Mouse (Mus musculus) intestine, embryonic 14.5 days (tissue): ENCODE results near the gene Atoh7. TPM values are rescaled to one million over a fixed set of nuclear protein-coding genes. Genes with fewer than 3 reads are reported as not detected.

Experiments
- ATAC-seq: fragments of 200-750 bp; cut with Nextera tagmentation; replicated peaks from 2 replicates; pipeline ENCODE4 v1.8.0; 2017; ENCODE audit warnings: low read depth, moderate number of reproducible peaks, moderate TSS enrichment, moderate library complexity; ENCODE audit not compliant: low FRiP score, low TSS enrichment
- DNase-seq: peaks from one replicate; pipeline ENCODE4 v3.0.0-alpha.2; 2018; ENCODE audit warnings: low spot score
- H3K27ac ChIP-seq: fragments of 300-500 bp; sonication (generic); 2 replicates; pipeline ENCODE4 v1.5.1; 2014; ENCODE audit warnings: low read depth, mild to moderate bottlenecking, control low read depth
- H3K27me3 ChIP-seq: fragments of 300-500 bp; sonication (generic); replicated peaks from 2 replicates; pipeline ENCODE4 v1.6.1; 2014; ENCODE audit warnings: low read length, control low read depth; ENCODE audit not compliant: control insufficient read depth, insufficient read depth
- H3K36me3 ChIP-seq: fragments of 300-500 bp; sonication (generic); 2 replicates; pipeline ENCODE4 v1.6.1; 2014; ENCODE audit warnings: low read length, control low read depth; ENCODE audit not compliant: control insufficient read depth, insufficient read depth
- H3K4me1 ChIP-seq: fragments of 300-500 bp; sonication (generic); replicated peaks from 2 replicates; pipeline ENCODE4 v1.6.1; 2014; ENCODE audit warnings: low read length, control low read depth, mixed read lengths; ENCODE audit not compliant: control insufficient read depth, insufficient read depth
- H3K4me2 ChIP-seq: fragments of 300-500 bp; sonication (generic); 2 replicates; pipeline ENCODE4 v1.6.1; 2014; ENCODE audit warnings: low read length
- H3K4me3 ChIP-seq: fragments of 300-500 bp; sonication (generic); 2 replicates; pipeline ENCODE4 v1.5.1; 2014; ENCODE audit warnings: low read depth, low read length, control low read depth, mixed read lengths
- H3K9ac ChIP-seq: fragments of 300-500 bp; sonication (generic); 2 replicates; pipeline ENCODE4 v1.6.1; 2014; ENCODE audit warnings: mild to moderate bottlenecking, low read length
- H3K9me3 ChIP-seq: fragments of 300-500 bp; sonication (generic); 2 replicates; pipeline ENCODE4 v1.6.1; 2016; ENCODE audit warnings: low read length, control low read depth; ENCODE audit not compliant: control insufficient read depth
- WGBS: fragments of 180-500 bp; shearing (Covaris S2); extraction: QIAGEN DNeasy Blood & Tissue Kit; methylation state at CpG from one replicate; pipeline ENCODE4 v1.1.7; 2014; 5-methylcytosine and 5-hydroxymethylcytosine counted together
- polyA plus RNA-seq: library from polyadenylated mRNA; unstranded; fragments of >200 nt; fragmentation: Nextera tagmentation; extraction: Ambion mirVana; gene quantifications from 2 replicates; pipeline ENCODE4 v1.2.1, GENCODE M21; 2014

Atoh7 gene
- polyA plus RNA-seq, 1 experiment from 2014 or later: 0.11 TPM

DNA sequence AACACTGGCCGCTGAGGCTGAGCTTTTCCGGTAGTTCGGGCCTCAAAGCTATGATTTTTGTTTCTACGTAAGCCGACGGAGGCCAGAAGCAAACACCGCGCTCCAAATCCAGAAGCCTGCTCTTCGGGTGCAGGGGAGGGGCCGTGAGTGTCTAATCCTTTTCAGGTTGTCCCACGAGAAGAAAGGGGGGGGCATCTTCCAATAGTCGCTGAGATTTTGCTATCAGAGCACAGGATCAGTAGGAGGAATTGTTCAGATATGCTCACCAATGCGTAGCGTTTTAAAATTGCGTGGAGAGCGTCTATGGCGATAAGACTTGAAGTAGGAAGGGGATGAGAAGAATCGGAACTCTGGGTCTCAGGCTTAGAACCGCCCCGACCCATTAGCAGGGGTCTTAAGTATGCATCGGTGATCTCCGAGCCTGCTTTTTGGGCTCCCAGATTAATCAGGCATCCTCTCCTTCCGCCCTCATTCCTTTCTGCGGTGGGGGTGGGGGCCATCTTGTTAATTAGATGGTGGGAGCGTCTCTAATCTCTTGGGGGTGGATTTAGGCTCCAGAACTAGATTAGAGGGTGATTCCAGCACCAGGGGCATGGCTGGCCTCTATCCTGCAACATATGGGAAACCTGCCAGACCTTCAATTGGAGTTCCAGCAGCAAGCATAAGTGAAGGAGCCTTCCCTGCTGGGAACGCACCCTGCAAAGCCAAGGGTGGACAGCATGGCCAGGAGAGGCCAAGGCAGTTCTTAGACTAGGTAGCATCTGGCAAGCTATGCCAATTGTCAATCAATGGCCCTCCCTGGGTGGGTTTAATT lies 9.5 kb upstream of the Atoh7 start:
- Histone ChIP-seq H3K27ac (no peak overlapping the region), H3K27me3 (no peaks in the 10 kb centered on the region), H3K4me1 (no peaks in the 10 kb centered on the region), H3K4me2 (peak overlapping the region; percentile 51), H3K36me3 (no peaks in the 10 kb centered on the region), H3K9me3 (no peaks in the 10 kb centered on the region), H3K9ac (peak overlapping the region; percentile 32; the same call in 1 of the 2 replicates), H3K4me3 (peak overlapping the region; percentile 30)
- ATAC-seq: no peak
- DNase-seq: peak; percentile 55
- WGBS: 7% methylated on average over 26 of the region's 26 CpGs

DNA sequence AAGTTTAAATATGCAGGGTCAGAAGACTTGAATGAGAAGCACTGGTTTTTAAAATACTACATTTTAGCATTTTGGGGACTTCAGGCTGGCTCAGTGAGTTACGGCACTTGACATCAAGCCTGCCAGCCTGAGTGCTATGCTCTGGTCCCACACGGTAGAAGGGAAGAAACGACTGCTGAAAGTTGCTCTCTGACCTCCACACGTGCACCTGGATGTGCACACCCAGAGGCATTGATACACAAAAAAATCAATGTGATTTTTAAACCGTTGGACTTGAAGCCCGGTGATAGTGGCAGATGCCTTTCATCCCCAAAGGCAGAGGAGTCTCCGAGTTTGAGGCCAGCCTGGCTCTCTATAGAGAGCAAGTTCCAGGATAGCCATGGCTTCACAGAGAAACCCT lies 7.5 kb upstream of the Atoh7 start:
- no peaks in the 10 kb centered on the region for H3K36me3 ChIP-seq
- ATAC-seq: no peak
- DNase-seq: no peak
- H3K9ac ChIP-seq: no peak overlapping the region
- no peaks in the 10 kb centered on the region for H3K27me3 ChIP-seq
- H3K4me1 ChIP-seq: no peaks in the 10 kb centered on the region
- 58% methylated on average over 7 of the region's 7 CpGs for WGBS
- no peak overlapping the region for H3K4me3 ChIP-seq
- no peak overlapping the region for H3K4me2 ChIP-seq
- no peak overlapping the region for H3K27ac ChIP-seq
- no peaks in the 10 kb centered on the region for H3K9me3 ChIP-seq

DNA sequence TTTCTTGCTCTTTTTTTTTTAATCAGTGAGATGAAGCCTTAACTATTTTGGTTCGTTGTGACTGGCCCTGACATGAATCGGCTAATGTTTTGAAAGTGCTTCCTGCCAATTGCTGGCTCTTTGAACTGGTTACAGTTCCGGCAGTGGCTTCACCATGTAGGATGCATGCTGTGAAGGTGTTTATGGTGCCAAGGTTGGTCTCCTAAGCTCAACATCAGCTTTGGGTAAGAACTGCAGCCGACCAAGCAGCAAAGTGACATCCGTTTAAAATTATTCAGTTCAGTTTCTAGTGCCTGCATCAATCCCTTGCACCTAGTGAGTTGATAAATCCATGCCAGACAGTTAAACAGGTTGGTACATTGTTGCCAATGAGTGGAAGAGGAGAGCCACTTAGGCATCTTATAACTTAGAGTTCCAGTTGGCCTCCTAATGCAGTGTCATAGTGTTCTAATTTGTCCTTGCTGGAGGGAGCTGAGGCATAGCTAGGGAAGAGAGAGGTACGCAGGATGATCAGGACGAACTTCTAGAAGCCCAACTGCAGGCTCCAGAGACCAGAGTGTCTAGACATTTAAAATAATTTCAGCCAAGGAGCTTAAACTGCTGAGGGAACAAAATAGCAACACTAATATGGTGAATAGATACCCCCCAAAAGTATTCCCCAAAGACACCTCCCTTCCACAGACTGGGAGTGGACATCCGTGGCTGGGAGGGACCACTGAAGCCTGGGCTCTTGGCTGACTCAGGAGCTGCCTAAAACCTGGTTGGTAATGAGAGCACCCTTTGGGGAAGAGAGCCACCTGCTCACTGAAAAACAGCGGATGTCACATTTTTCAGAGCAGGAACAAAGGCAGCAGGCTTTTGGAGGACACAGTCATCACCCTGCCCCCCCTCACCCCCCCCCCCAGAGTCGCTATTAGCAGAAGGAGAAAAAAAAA lies 6.6 kb upstream of the Atoh7 start:
- Histone ChIP-seq H3K27ac (no peak overlapping the region), H3K27me3 (peaks cover 5% of the 10 kb centered on the region; the same call in 1 of the 2 replicates), H3K4me2 (no peak overlapping the region), H3K9ac (no peak overlapping the region), H3K9me3 (no peaks in the 10 kb centered on the region), H3K36me3 (no peaks in the 10 kb centered on the region), H3K4me1 (no peaks in the 10 kb centered on the region), H3K4me3 (no peak overlapping the region)
- ATAC-seq: no peak
- WGBS: 74% methylated on average over 10 of the region's 10 CpGs
- no peak for DNase-seq

DNA sequence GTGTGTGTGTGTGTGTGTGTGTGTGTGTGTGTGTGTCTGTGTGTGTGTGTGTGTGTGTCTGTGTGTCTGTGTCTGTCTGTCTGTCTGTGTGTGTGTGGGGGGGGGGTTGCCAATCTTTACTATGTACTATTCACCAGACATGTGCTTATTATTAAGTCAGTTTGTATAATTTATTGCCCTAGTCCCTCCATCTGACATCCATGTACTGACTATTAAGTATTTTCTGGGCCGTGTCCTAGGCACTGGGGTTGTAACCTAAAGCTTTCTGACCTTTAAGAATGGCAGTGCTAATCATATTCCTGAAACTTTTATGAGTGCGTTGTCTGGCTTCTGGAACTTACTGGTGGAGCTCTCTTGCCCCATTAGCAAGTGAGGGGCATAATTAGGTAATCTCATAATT lies 2.7 kb upstream of the Atoh7 start:
- H3K27ac ChIP-seq: no peak overlapping the region
- DNase-seq: no peak
- ATAC-seq: no peak
- peaks cover 38% of the 10 kb centered on the region for H3K27me3 ChIP-seq
- no peak overlapping the region for H3K4me3 ChIP-seq
- WGBS: 62% methylated on average over 2 of the region's 2 CpGs
- no peaks in the 10 kb centered on the region for H3K36me3 ChIP-seq
- H3K9me3 ChIP-seq: no peaks in the 10 kb centered on the region
- no peak overlapping the region for H3K9ac ChIP-seq
- H3K4me1 ChIP-seq: peaks cover 4% of the 10 kb centered on the region; the same call in 1 of the 2 replicates
- H3K4me2 ChIP-seq: no peak overlapping the region

DNA sequence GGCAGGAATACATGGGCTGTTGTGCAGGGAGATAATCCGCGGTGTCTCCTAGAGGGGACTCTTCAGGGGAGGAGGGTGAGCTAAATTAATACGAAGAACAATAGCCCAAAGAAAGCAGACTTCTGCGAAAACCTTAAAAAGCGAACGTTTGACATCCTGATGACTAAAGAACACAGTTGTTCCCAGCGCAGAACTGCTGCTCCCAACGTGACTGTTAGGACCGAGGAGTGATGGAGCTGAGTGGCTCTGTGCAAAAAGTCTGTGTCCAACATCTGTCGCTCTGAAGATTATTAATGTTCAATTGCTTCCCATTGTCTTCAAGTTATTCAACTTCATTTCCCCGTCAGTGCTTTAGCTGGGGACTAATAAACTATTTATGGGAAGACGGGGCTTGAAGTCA lies 1.3 kb upstream of the Atoh7 start:
- ATAC-seq (no peak), DNase-seq (no peak)
- Histone ChIP-seq H3K27ac (no peak overlapping the region), H3K4me3 (no peak overlapping the region), H3K36me3 (no peaks in the 10 kb centered on the region), H3K9ac (no peak overlapping the region), H3K27me3 (peaks cover 41% of the 10 kb centered on the region), H3K9me3 (no peaks in the 10 kb centered on the region), H3K4me1 (peaks cover 4% of the 10 kb centered on the region; the same call in 1 of the 2 replicates), H3K4me2 (no peak overlapping the region)
- WGBS: 63% methylated on average over 12 of the region's 12 CpGs

DNA sequence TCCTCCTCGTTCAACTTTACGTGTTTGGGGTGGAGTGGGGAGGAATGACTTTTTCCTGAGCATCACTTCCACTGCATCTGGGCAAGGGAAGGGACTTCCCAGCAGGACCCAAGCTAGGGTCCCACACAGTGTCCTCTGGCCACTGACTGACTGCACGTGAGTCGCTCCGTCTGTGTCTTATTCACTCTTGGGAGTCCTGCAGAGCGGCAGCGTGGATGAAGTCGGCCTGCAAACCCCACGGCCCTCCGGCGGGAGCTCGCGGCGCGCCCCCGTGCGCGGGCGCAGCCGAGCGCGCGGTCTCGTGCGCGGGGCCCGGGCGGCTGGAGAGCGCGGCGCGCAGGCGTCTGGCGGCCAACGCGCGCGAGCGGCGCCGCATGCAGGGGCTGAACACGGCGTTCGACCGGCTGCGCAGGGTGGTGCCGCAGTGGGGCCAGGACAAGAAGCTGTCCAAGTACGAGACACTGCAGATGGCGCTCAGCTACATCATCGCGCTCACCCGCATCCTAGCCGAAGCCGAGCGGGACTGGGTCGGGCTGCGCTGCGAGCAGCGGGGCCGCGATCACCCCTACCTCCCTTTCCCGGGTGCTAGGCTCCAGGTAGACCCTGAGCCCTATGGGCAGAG lies 601 bp downstream of the Atoh7 start:
- ATAC-seq: peak; percentile 80
- H3K27ac ChIP-seq: no peak overlapping the region
- H3K36me3 ChIP-seq: no peaks in the 10 kb centered on the region
- peak overlapping the region; percentile 55 for H3K4me3 ChIP-seq
- peaks cover 41% of the 10 kb centered on the region for H3K27me3 ChIP-seq
- DNase-seq: peak; percentile 82
- H3K4me1 ChIP-seq: peaks cover 4% of the 10 kb centered on the region; the same call in 1 of the 2 replicates
- H3K4me2 ChIP-seq: peak overlapping the region; percentile 91
- peak overlapping the region; percentile 47 for H3K9ac ChIP-seq
- 0 out of 2 replicates have a peak, but pooled peaks cover 3% of the 10 kb centered on the region for H3K9me3 ChIP-seq
- 0% methylated on average over 62 of the region's 62 CpGs for WGBS

DNA sequence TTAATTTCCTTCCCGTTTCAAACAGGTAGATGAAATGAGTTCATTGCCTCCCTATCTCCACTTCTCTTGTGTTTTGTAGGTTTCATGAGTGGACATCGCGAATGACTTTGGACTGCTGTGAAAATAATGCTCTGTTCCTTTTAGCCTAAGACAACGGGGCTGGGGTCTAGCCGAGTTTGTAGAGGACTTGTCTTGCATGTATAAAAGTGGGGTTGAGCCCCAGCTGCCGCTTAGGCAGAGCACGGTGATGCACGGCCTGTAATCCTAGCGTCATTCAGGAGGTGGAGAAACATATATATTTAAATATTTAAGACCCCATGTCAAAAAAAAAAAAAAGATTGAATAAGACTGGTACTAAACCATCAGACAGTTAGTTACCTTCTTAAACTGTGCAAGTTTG lies 1.2 kb downstream of the Atoh7 start:
- Histone ChIP-seq H3K27ac (no peak overlapping the region), H3K9ac (peak overlapping the region; percentile 47), H3K9me3 (0 out of 2 replicates have a peak, but pooled peaks cover 3% of the 10 kb centered on the region), H3K4me2 (peak overlapping the region; percentile 91), H3K4me1 (peaks cover 4% of the 10 kb centered on the region; the same call in 1 of the 2 replicates), H3K27me3 (peaks cover 41% of the 10 kb centered on the region), H3K36me3 (no peaks in the 10 kb centered on the region), H3K4me3 (peak overlapping the region; percentile 55)
- no peak for DNase-seq
- no peak for ATAC-seq
- WGBS: 18% methylated on average over 9 of the region's 9 CpGs

DNA sequence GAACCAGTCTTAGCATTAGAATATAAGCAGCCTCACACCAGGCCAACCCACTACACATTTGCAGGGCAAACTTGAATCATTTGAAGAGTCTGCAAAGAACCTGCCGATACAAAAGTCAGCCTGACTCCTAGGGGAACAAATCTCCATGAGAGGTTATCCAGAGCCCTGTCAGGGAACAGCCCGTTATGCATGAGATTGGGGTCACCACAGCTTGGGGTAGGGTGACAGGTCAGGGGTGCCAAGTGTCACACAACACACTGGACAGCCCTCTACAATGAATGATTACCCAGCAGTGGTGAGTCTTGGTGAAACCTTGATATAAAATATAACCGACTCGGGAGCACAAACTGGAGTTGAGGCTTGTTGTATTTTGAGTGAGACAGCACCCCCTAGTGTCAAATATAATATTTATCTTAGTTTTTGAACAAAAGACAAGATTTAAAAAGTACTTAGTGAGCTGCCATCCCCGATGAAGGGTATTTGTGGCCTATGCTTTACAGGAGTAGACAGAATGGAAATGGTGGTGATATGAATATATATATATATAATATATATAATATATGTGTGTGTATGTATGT lies 13.7 kb downstream of the Atoh7 start:
- ATAC-seq: no peak
- H3K4me1 ChIP-seq: no peaks in the 10 kb centered on the region
- no peak overlapping the region for H3K27ac ChIP-seq
- WGBS: 47% methylated on average over 5 of the region's 5 CpGs
- H3K27me3 ChIP-seq: no peaks in the 10 kb centered on the region
- no peak overlapping the region for H3K4me2 ChIP-seq
- no peak for DNase-seq
- H3K36me3 ChIP-seq: no peaks in the 10 kb centered on the region
- H3K9ac ChIP-seq: no peak overlapping the region
- no peaks in the 10 kb centered on the region for H3K9me3 ChIP-seq
- no peak overlapping the region for H3K4me3 ChIP-seq
